Mouse (Mus musculus): Measurements from ENCODE around the gene Slx4. TPM values are rescaled to one million over a fixed set of nuclear protein-coding genes. Genes with fewer than 3 reads are reported as not detected.
"Not testable (repeated sequence)": the region's sequence is repeated elsewhere in the genome, so short reads cannot be mapped to it uniquely, and the experiment has no call there.

Slx4 gene
- total RNA-seq, 1 experiment from 2014 or later, result 22.2 TPM

GRCm38 (mm10) chr16:4012882-4013570 lies 9.5 kb upstream of the Slx4 start:
- DNase-seq, result no peak

DNA sequence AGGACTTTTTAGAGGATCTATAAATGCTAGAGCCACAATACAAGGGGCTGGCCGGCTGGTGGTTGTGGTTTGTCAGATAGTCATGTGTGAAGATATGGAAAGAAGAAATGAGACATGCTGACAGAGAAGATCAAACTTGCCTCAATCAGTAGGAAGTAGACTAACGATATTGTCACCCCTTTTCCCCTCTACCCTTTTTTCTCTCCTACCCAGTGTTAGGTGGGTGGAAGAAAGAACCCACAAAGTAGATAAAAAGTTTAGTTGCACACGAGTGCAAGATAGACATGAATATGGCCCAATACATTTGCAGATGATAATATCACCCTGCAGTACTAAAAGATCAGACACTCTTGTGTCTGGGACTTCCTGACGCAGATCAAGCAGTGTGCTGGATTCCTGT lies 15.2 kb downstream of the Slx4 start:
- no peak for DNase-seq

DNA sequence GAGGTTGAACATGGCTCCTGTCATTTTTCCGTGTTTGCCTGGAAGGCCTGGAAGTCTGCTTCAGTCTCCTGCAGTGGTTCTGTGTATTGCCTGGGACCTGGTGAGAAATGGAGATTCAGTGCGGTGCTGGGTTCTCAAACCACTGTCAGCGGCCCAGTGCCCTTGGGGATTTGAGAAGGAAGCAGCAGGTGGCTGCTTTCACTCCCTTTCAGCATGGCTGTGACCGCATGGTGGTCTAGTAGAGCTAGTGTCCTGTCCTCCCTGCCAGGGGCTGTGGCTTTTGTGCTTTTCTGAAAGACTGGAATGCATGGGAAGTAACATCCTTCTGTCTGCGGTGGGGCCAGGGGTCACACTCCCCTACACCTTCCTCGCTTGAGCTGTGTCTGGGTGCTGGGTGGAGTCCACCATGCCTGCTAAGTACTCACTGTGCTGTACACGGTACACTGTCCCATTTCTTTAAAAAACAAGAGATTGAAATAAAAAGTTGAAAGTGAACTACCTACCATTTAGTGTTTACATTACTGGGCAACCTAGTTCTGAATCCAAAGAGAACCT lies 20.3 kb downstream of the Slx4 start:
- DNase-seq, result no peak

DNA sequence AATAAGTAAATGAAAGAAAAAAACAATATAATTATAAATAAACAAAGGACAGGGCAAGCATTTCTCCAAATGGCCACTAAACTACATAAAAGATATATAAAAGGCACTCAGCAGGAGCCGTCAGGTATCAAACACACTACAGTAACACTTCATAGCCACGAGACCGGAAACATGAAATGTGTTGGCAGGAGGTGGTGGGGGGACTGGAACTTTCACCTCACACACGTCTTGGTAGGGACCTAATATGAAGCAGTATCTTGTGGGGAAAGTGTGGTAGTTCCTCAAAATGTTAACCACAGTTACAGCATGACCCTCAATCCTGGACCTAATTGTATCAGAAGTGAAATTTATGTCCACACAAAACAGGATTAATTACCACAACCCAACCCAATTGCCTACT lies 21.4 kb downstream of the Slx4 start:
- no peak for DNase-seq

DNA sequence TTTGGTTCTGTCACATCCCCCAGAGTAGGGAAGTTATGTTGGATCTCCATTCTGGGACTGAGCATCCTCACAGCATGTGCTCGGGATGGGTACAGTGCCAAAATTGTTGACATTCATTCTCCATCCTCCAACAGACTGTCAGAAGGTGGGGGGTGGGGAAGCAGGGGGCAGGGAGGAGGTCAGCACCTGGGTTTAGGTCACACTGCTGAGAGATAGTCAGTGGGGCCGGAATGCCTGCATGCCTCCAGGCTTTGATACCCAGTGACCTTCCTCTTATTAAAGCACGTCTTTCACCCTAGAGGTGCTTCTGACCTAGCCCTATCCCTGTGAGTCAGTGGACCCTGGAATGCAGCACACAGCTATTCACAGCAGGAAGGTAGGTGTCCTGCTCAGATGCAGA lies 26.9 kb downstream of the Slx4 start:
- no peak for DNase-seq

DNA sequence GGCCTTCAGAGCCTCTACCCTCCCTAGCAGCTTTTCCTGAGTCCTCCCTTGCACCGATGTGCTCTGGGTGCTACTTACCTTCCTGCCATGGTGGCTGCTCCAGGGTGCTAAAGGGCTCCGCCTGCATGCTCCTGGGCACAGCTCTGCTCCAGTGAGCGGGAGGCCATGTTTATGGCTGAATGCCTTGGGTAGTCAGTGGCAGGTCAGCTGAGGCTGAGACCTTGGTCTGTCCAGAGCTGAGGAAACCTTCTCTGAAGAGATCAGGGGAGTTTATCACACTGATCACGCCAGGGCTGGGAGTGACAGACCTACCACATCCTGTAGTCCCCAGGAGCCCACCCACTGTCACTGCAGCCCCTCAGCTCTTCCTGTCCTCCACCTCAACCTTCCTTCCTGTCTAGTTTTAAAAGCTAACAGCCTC lies 27.3 kb downstream of the Slx4 start, which contains the start of gene Nlrc3:
Gene Nlrc3, minus strand, starts transcription at position 382 of the 421 bp plus-strand sequence.
- DNase-seq, result peak; percentile 43

- no peak for DNase-seq
Observed at GRCm38 (mm10) chr16:3975658-3976057, 27.9 kb downstream of the Slx4 start.

- DNase-seq, result not testable (repeated sequence)
Observed at GRCm38 (mm10) chr16:3974456-3974855, 29.1 kb downstream of the Slx4 start.

DNA sequence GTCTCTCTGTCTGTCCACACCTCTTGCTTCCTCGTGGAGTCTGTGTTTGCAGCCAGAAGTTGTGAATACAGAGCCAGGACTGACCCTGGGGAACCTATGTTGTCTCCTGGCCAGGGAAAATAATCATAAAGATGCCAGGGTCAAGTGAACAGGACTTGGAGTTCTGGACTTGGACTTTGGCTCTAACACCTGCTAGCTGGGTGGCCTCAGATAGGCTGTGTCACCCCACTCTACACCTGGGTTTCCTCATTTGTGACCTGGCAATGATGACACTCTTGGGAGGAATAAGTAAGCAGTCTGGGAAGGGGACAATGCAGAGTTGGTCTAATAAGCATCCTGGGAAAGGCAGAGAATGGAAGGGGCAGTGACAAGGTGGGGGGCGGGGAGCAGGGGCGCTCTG lies 38.0 kb downstream of the Slx4 start:
- DNase-seq, result no peak

DNA sequence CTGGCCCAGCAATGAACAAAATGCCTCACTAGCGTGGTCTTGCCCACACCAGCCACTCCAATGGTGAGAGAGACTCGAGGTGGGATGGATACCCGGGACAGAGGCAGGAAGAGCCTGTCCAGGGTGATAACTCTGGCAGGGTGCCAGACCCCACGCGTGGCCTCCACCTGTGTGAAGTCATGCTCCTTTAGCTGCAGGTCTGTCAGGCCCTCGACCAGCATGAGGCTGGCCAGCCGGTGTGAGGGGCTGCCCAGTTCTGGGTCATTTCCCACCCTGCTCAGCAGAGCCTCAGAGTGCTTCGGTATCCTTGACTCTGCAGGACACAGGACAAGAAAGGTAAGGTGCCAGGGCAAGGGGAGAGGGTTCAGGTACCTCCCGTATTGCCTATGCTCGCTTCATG lies 38.6 kb downstream of the Slx4 start:
- no peak for DNase-seq

GRCm38 (mm10) chr16:3959261-3959660 lies 44.3 kb downstream of the Slx4 start:
- peak; percentile 39 for DNase-seq

DNA sequence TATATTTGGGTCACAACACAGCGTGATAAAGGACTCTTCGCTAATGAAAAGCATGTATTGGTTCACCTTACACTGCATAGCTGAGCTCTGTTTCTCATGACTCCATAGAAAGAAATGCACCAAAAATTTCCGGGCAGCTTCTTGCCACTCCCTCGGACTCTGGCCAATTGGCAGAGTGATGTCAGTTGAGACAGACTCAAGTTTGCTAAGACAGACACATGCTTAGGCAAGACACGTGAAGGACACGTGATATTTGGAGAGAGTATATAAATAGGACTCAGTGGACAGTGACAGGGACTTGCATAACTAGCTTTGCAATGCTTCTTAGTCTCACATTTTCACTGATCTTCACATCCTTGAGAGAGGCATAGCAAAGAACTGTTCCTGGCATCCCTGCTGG lies 47.2 kb downstream of the Slx4 start:
- peak; percentile 81 for DNase-seq

DNA sequence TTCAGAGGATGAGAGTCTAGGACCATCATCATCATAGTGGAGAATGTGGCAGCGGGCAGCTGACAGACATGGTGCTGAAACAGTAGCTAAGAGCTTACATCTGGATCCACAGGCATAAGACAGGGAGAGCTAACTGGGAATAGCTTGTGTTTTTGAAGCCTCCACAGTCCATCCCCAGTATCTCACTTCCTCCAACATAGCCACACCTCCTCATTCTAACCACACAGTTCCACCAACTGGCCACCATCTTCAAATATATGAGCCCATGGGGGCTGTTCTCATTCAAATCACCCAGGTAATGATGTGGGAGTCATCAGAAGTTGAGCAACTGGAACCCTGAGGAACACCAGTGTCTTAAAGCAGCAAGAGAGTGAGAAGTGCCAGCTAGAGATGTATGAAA lies 52.4 kb downstream of the Slx4 start:
- DNase-seq, result no peak

DNA sequence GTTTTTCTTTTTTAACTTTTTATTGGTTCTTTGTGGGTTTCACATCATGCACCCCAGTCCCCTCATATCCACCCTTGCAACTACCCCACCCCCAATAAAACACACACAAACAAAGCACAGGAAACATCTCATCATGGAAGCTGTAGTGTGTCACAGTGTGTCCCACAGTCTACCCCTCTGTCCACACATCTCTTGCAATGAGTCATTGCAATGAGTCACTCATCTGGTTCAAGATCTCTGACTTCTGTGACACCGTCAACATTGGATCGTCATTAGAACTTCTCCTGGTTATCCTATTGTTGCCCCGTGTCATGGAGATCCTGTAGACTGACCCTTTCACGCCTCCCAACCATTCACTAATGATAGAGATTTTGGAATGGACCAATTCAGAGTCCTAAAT lies 68.9 kb downstream of the Slx4 start:
- no peak for DNase-seq

DNA sequence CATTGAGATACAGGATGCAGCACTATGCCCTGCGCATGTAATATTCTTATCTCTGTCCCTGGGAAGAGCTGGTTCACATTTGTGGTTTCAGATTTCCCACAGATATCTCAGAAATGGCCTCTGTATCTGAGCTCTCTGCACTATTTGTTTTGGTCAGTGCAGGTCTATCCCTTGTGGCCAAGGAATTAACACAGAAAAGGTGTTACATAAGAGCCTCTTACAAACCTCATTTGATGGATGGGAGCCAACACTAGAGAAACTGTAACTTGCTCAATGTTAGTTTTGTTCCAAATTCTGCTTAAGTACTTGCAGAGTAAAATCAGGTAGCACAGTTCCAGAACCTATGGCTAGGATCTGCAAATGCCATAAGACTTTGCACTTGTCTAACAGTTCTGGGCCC lies 69.5 kb downstream of the Slx4 start:
- DNase-seq, result no peak

DNA sequence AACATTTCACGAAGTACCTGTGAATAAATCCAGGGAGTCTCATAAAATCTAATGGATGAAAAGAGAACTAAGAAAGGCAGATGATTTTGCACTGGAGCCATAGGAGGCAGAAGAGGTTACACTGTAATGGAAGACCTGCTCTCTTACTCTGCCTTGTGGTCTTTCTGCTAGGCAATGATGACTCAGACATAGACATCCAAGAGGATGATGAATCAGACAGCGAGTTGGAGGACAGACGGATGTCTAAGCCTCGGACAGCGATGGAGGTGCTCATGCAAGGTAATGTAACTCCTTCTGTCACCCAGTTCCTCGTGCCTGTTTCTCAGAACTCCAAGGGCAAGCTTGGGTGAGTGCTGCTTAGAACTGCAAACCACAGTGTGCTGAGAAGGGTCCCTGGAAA lies 70.0 kb downstream of the Slx4 start:
- DNase-seq, result no peak

DNA sequence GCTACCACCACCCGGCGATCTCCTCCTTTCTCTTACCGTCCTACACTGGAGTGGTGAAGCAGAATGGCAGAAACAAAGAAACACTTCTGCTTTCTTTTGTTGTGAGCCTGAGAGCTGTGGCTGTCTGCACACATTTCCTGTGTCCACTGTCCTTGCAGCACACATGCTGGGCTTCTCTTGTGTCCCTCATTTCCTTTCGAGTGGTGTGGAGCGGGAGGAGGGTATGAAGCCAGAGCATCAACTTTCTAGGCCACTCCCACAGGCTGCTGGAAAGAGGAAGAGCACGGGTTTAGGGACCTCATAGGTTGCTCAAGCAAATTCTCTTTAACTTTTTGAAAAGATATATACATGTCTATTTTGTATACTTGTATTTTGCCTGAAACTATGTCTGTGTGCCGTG lies 74.4 kb downstream of the Slx4 start:
- DNase-seq, result no peak

Other genes starting within 250 kb of the Slx4 start
- gene Olfr15, start 172.9 kb downstream of the Slx4 start, total RNA-seq (2021), result not detected in 2 replicates
- gene Zfp174, start 156.5 kb downstream of the Slx4 start, total RNA-seq (2021), result 3.9 and 5.6 TPM in 2 replicates
- 68.1 and 83.4 TPM in 2 replicates for gene Naa60, start 131.4 kb downstream of the Slx4 start, total RNA-seq (2021)
- gene Zfp597, start 119.2 kb downstream of the Slx4 start, total RNA-seq (2021), result 15.6 and 20.1 TPM in 2 replicates
- 0.86 and 1.4 TPM in 2 replicates for gene Gm20695, start 119.1 kb downstream of the Slx4 start, total RNA-seq (2021)
- gene 1700037C18Rik, start 95.1 kb downstream of the Slx4 start, total RNA-seq (2021), result 3.0 and 3.3 TPM in 2 replicates
- gene Cluap1, start 95.0 kb downstream of the Slx4 start, total RNA-seq (2021), result 15.6 and 18.3 TPM in 2 replicates
- gene Nlrc3, start 27.1 kb downstream of the Slx4 start, total RNA-seq (2021), result 2.6 and 5.8 TPM in 2 replicates
- not detected in 2 replicates for gene Dnase1, start 33.2 kb upstream of the Slx4 start, total RNA-seq (2021)
- 194 and 216 TPM in 2 replicates for gene Trap1, start 74.1 kb upstream of the Slx4 start, total RNA-seq (2021)
- 65.5 and 68.0 TPM in 2 replicates for gene Crebbp, start 210.2 kb upstream of the Slx4 start, total RNA-seq (2021)